Mouse (Mus musculus): ENCODE measurements around the gene Sash3. TPM values are rescaled to one million over a fixed set of nuclear protein-coding genes. Genes with fewer than 3 reads are reported as not detected.

Gene Sash3
- polyA plus RNA-seq, 1 experiment from 2014 or later: 4.1 TPM

DNA sequence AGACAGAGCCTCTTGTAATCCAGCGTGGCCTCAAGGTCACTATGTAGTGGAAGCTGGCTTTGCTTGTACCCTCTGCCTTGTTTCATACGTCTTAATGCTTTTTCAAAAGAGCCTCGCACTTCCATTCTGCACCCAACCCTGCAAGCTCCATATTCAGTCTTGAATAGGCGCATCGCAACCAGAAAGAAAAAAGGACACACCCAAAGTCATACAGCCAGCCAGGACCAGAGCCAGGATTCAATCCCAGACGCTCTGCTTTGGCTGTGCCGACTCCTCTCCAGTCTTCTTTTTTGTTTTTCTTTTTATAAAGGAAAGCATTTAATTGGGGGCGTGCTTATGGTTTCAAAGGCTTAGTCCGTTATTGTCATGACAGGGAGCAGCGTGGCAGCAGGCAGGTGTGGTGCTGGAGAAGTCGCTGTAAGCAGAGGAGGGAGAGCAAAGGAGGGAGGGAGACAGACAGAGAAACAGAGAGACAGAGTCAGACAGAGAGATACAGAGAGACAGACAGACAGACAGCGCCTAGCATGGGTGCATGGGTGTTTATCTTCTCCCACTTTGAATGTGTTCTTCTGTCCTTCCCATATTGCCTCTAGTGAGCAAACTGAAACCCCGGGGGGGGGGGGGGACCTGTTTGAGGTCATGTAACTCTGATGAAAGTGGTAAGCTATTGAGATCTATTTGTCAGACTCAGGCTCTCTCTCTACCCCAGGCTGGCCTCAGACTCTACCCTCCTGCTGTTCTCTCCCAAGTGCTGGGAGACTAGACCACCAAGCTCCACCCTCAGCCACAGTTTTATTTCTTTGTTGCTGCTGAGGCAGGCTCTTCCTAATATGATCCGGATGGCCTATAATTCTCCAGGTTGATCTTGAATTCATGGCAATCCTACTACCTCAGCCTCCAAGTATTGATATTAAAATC lies 6.6 kb upstream of the Sash3 start:
- H3K27ac ChIP-seq (ENCODE audit: low read length): 0 out of 2 replicates have a peak overlapping the region, but pooled peaks have one; percentile 13
- 46% methylated on average over 14 of the region's 14 CpGs for WGBS
- no peak for ATAC-seq (ENCODE audit: low read depth)

DNA sequence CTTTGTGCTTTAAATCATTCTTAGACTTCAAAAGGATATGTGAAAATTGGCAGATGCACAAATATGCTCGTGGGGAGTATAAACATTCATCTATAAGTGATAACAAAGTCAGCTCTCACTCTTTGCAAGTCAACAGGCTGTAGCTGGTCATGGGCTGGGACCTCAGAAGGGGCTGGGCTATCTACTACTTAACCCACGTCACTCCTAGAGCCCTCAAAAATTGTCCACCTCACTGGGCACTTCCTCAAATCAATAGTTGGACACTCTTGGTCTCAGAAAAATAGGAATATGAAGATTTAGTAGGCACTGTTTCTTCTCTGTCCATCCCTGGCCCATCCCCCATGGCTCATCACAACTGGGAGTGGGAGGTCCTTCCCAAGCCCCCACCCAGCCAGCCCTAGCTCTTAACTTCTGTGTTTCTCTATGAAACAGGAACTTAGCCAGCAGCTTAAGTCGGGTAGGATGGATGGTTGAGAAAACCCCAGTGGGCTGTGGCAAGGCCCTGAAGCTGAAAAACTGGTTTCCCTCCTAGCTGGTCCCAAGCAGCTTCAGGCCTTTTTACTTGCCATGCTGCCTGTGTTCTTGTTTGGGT lies 5.9 kb upstream of the Sash3 start:
- Histone ChIP-seq H3K4me2 (ENCODE audit: low read depth, low read length) (no peak overlapping the region), H3K9ac (ENCODE audit: low read length) (no peak overlapping the region), H3K9me3 (ENCODE audit: control insufficient read depth, low read length) (no peaks in the 10 kb centered on the region), H3K4me3 (ENCODE audit: low read length) (no peak overlapping the region), H3K36me3 (ENCODE audit: control insufficient read depth, insufficient read depth, low read length) (no peaks in the 10 kb centered on the region), H3K4me1 (replicated peaks; ENCODE audit: control insufficient read depth, insufficient read depth, low read length) (peaks cover 3% of the 10 kb centered on the region; the same call in 1 of the 2 replicates), H3K27ac (ENCODE audit: low read length) (peak overlapping the region; percentile 13; the same call in 1 of the 2 replicates), H3K27me3 (ENCODE audit: control insufficient read depth, insufficient read depth, low read depth, low read length) (no peaks in the 10 kb centered on the region)
- peak; percentile 45; the same call in 1 of the 2 replicates for ATAC-seq (ENCODE audit: low read depth)
- WGBS: 30% methylated on average over 3 of the region's 3 CpGs

More for the DNA sequence above, 6.6 kb upstream of the Sash3 start:
- Histone ChIP-seq H3K9me3 (ENCODE audit: control insufficient read depth, low read length) (no peaks in the 10 kb centered on the region), H3K9ac (ENCODE audit: low read length) (no peak overlapping the region), H3K4me2 (ENCODE audit: low read depth, low read length) (no peak overlapping the region), H3K27me3 (ENCODE audit: control insufficient read depth, insufficient read depth, low read depth, low read length) (no peaks in the 10 kb centered on the region), H3K4me1 (replicated peaks; ENCODE audit: control insufficient read depth, insufficient read depth, low read length) (peaks cover 3% of the 10 kb centered on the region; the same call in 1 of the 2 replicates), H3K4me3 (ENCODE audit: low read length) (no peak overlapping the region), H3K36me3 (ENCODE audit: control insufficient read depth, insufficient read depth, low read length) (no peaks in the 10 kb centered on the region)

GRCm38 (mm10) chrX:48141481-48141880 lies 4.8 kb upstream of the Sash3 start:
- no peaks in the 10 kb centered on the region for H3K36me3 ChIP-seq (ENCODE audit: control insufficient read depth, insufficient read depth, low read length)
- no peak for ATAC-seq (ENCODE audit: low read depth)
- no peak overlapping the region for H3K9ac ChIP-seq (ENCODE audit: low read length)
- no peak overlapping the region for H3K4me3 ChIP-seq (ENCODE audit: low read length)
- no peak overlapping the region for H3K4me2 ChIP-seq (ENCODE audit: low read depth, low read length)
- H3K27me3 ChIP-seq (ENCODE audit: control insufficient read depth, insufficient read depth, low read depth, low read length): no peaks in the 10 kb centered on the region
- no peak overlapping the region for H3K27ac ChIP-seq (ENCODE audit: low read length)
- H3K9me3 ChIP-seq (ENCODE audit: control insufficient read depth, low read length): no peaks in the 10 kb centered on the region
- peaks cover 3% of the 10 kb centered on the region; the same call in 1 of the 2 replicates for H3K4me1 ChIP-seq (replicated peaks; ENCODE audit: control insufficient read depth, insufficient read depth, low read length)
- 70% methylated on average over 6 of the region's 6 CpGs for WGBS

GRCm38 (mm10) chrX:48143415-48144335 lies 2.6 kb upstream of the Sash3 start:
- Histone ChIP-seq H3K4me3 (ENCODE audit: low read length) (peak overlapping the region; percentile 31), H3K27ac (ENCODE audit: low read length) (peak overlapping the region; percentile 16; the same call in 1 of the 2 replicates), H3K4me2 (ENCODE audit: low read depth, low read length) (peak overlapping the region; percentile 51), H3K4me1 (replicated peaks; ENCODE audit: control insufficient read depth, insufficient read depth, low read length) (peaks cover 3% of the 10 kb centered on the region; the same call in 1 of the 2 replicates), H3K27me3 (ENCODE audit: control insufficient read depth, insufficient read depth, low read depth, low read length) (no peaks in the 10 kb centered on the region), H3K9ac (ENCODE audit: low read length) (peak overlapping the region; percentile 38), H3K9me3 (ENCODE audit: control insufficient read depth, low read length) (no peaks in the 10 kb centered on the region), H3K36me3 (ENCODE audit: control insufficient read depth, insufficient read depth, low read length) (no peaks in the 10 kb centered on the region)
- peak; percentile 59 for ATAC-seq (ENCODE audit: low read depth)
- 45% methylated on average over 26 of the region's 26 CpGs for WGBS

DNA sequence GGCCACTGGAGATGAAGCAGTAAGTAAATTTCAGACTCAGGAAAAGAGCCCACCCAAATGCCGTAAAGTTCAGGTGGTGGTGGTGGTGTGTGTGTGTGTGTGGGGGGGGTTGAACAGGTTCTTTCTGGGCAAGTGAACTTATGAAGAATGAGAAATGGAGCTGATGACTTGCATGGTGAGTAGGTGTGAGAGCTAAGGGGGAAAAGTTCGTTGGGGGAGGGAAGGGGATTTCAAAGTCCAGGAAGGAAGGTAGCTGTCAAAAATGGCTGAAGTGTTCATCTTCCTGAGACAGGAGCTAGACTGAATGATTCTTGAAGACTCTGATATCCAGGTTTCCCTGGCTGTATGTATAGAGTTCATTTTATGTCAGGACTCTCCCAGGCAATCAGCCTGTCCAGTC lies 990 bp downstream of the Sash3 start:
- no peak overlapping the region for H3K9ac ChIP-seq (ENCODE audit: low read length)
- H3K27me3 ChIP-seq (ENCODE audit: control insufficient read depth, insufficient read depth, low read depth, low read length): no peaks in the 10 kb centered on the region
- H3K27ac ChIP-seq (ENCODE audit: low read length): no peak overlapping the region
- H3K36me3 ChIP-seq (ENCODE audit: control insufficient read depth, insufficient read depth, low read length): no peaks in the 10 kb centered on the region
- H3K4me1 ChIP-seq (replicated peaks; ENCODE audit: control insufficient read depth, insufficient read depth, low read length): no peaks in the 10 kb centered on the region
- H3K4me2 ChIP-seq (ENCODE audit: low read depth, low read length): no peak overlapping the region
- WGBS: 62% methylated on average over 2 of the region's 2 CpGs
- ATAC-seq (ENCODE audit: low read depth): no peak
- H3K9me3 ChIP-seq (ENCODE audit: control insufficient read depth, low read length): no peaks in the 10 kb centered on the region
- no peak overlapping the region for H3K4me3 ChIP-seq (ENCODE audit: low read length)

GRCm38 (mm10) chrX:48147741-48148186 lies 1.5 kb downstream of the Sash3 start:
- H3K36me3 ChIP-seq (ENCODE audit: control insufficient read depth, insufficient read depth, low read length): no peaks in the 10 kb centered on the region
- H3K9ac ChIP-seq (ENCODE audit: low read length): no peak overlapping the region
- no peak overlapping the region for H3K4me3 ChIP-seq (ENCODE audit: low read length)
- WGBS: 64% methylated on average over 7 of the region's 7 CpGs
- no peak overlapping the region for H3K27ac ChIP-seq (ENCODE audit: low read length)
- H3K4me2 ChIP-seq (ENCODE audit: low read depth, low read length): no peak overlapping the region
- ATAC-seq (ENCODE audit: low read depth): no peak
- no peaks in the 10 kb centered on the region for H3K4me1 ChIP-seq (replicated peaks; ENCODE audit: control insufficient read depth, insufficient read depth, low read length)
- H3K27me3 ChIP-seq (ENCODE audit: control insufficient read depth, insufficient read depth, low read depth, low read length): no peaks in the 10 kb centered on the region
- H3K9me3 ChIP-seq (ENCODE audit: control insufficient read depth, low read length): no peaks in the 10 kb centered on the region

DNA sequence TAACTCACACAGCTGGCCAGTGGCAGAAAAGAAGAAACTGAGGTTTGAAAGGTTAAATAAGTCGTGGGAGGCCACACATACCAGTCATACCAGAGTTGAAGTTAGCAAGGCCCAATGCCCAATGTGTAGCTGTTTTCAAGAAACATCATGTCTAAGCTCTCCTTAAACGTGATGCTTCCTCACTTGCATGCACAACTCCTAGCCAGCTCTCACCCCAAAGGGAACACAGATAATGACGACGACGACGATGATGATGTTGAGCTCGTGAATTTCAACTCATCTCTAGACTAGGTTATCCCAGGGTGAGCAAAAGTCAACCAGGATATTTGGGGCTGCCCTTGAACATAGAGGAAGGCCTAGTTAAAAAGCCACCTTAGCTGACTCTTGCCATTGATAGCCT lies 5.9 kb downstream of the Sash3 start:
- Histone ChIP-seq H3K4me2 (ENCODE audit: low read depth, low read length) (no peak overlapping the region), H3K4me1 (replicated peaks; ENCODE audit: control insufficient read depth, insufficient read depth, low read length) (no peaks in the 10 kb centered on the region), H3K27me3 (ENCODE audit: control insufficient read depth, insufficient read depth, low read depth, low read length) (no peaks in the 10 kb centered on the region), H3K9ac (ENCODE audit: low read length) (no peak overlapping the region), H3K4me3 (ENCODE audit: low read length) (no peak overlapping the region), H3K36me3 (ENCODE audit: control insufficient read depth, insufficient read depth, low read length) (no peaks in the 10 kb centered on the region), H3K27ac (ENCODE audit: low read length) (no peak overlapping the region), H3K9me3 (ENCODE audit: control insufficient read depth, low read length) (no peaks in the 10 kb centered on the region)
- ATAC-seq (ENCODE audit: low read depth): no peak
- WGBS: 65% methylated on average over 7 of the region's 7 CpGs

GRCm38 (mm10) chrX:48153414-48153813 lies 7.2 kb downstream of the Sash3 start:
- no peak overlapping the region for H3K4me2 ChIP-seq (ENCODE audit: low read depth, low read length)
- H3K36me3 ChIP-seq (ENCODE audit: control insufficient read depth, insufficient read depth, low read length): no peaks in the 10 kb centered on the region
- no peak overlapping the region for H3K9ac ChIP-seq (ENCODE audit: low read length)
- 70% methylated on average over 2 of the region's 2 CpGs for WGBS
- H3K27me3 ChIP-seq (ENCODE audit: control insufficient read depth, insufficient read depth, low read depth, low read length): no peaks in the 10 kb centered on the region
- no peaks in the 10 kb centered on the region for H3K4me1 ChIP-seq (replicated peaks; ENCODE audit: control insufficient read depth, insufficient read depth, low read length)
- no peak overlapping the region for H3K4me3 ChIP-seq (ENCODE audit: low read length)
- no peaks in the 10 kb centered on the region for H3K9me3 ChIP-seq (ENCODE audit: control insufficient read depth, low read length)
- ATAC-seq (ENCODE audit: low read depth): 0 out of 2 replicates have a peak, but pooled peaks have one; percentile 10
- H3K27ac ChIP-seq (ENCODE audit: low read length): no peak overlapping the region
